ENCODE assay signal across 25 mouse cellular contexts in the genomic region with DNA sequence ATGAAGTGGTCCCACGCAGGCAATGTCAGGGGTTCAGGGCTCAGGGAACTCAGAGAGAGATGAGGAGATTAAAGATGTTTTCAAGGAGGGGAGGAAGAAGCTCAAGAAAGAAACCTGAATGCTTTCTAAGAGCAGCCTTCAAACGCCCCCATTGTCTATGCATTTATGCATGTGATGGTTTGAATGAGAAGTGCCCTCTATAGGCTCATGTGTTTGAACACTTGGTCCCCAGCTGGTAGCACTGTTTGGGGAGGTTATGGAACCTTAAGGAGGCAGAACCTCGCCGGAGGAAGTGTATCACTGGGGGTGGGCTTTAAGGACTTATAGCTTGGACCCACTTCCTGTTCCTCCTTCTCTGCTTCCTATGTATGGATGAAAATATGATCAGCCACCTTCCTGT.
DNase-seq lines count a peak whose midpoint lies in the region; ATAC-seq and TF ChIP-seq lines count a peak whose summit lies in the region.
"Had no signal": no experiment of that assay in that cellular context is flagged by ENCODE, and none has a peak within 500 bp of the region (broad histone marks: within the 10 kb centered on the region; RNA-seq: fewer than 3 reads in every experiment).

No protein-coding gene starts in this region.

- H3K4me1 ChIP-seq in midbrain, embryonic 11.5 days (ENCODE audit: control insufficient read depth, insufficient read depth, low read length), result peaks cover 3% of the 10 kb centered on the region; the same call in 1 of the 2 replicates
- H3K4me1 ChIP-seq in midbrain, postnatal 0 days (ENCODE audit: insufficient read depth, low read length), result no peaks in the 10 kb centered on the region
- H3K4me1 ChIP-seq: embryonic facial prominence, embryonic 12.5 days; forebrain, embryonic 15.5 days had no signal

- no peaks in the 10 kb centered on the region for H3K36me3 ChIP-seq in midbrain, embryonic 11.5 days (ENCODE audit: control insufficient read depth, insufficient read depth, low read length)
- H3K36me3 ChIP-seq in midbrain, postnatal 0 days (ENCODE audit: insufficient read depth, low read length), result no peaks in the 10 kb centered on the region
- H3K36me3 ChIP-seq: embryonic facial prominence, embryonic 12.5 days; forebrain, embryonic 15.5 days; G1E had no signal

- DNase-seq in frontal cortex, postnatal 14 days (ENCODE audit: low spot score in 2 of 2), result no peak
- DNase-seq in layer of hippocampus, adult 2 months (ENCODE audit: low spot score in 2 of 2), result no peak
- no peak for DNase-seq in layer of hippocampus, adult 18-20 months (ENCODE audit: low spot score in 2 of 2)
- DNase-seq in midbrain, embryonic 11.5 days (ENCODE audit: low spot score, missing footprints), result peak; percentile 69
- DNase-seq in midbrain, postnatal 0 days (ENCODE audit: low spot score), result no peak
- DNase-seq in cerebellum, postnatal 10 days, result no peak
- DNase-seq: adrenal gland, adult 8-10 months; adrenal gland, postnatal 14 days; adrenal gland, postnatal 36 days; B cell, adult 2 months; cerebellum, adult 11 months; cerebellum, adult 18-20 months; cerebellum, adult 8-10 months; cerebellum, adult 9-11 months; cerebellum, postnatal 25 days; embryo, embryonic 11 days; forebrain, postnatal 0 days had no signal

- H3K27ac ChIP-seq in layer of hippocampus, adult 2 months, result peak overlapping the region; percentile 92
- no peak overlapping the region for H3K27ac ChIP-seq in midbrain, embryonic 11.5 days (ENCODE audit: low read depth, low read length)
- H3K27ac ChIP-seq in midbrain, postnatal 0 days (ENCODE audit: low read depth, low read length), result no peak overlapping the region
- H3K27ac ChIP-seq: embryonic facial prominence, embryonic 12.5 days; forebrain, embryonic 13.5 days; forebrain, embryonic 15.5 days had no signal

- no peak overlapping the region for H3K4me2 ChIP-seq in midbrain, embryonic 11.5 days
- no peak overlapping the region for H3K4me2 ChIP-seq in midbrain, postnatal 0 days (ENCODE audit: low read depth, low read length, poor library complexity, severe bottlenecking)
- H3K4me2 ChIP-seq: embryonic facial prominence, embryonic 12.5 days; forebrain, embryonic 13.5 days; forebrain, embryonic 15.5 days had no signal

- H3K27me3 ChIP-seq in midbrain, embryonic 11.5 days (ENCODE audit: control insufficient read depth, insufficient read depth, low read length), result no peaks in the 10 kb centered on the region
- H3K27me3 ChIP-seq in midbrain, postnatal 0 days (ENCODE audit: insufficient read depth, low read length), result no peaks in the 10 kb centered on the region
- H3K27me3 ChIP-seq: embryonic facial prominence, embryonic 12.5 days; forebrain, embryonic 13.5 days; forebrain, embryonic 15.5 days; Patski had no signal

- ATAC-seq in frontal cortex, adult (ENCODE audit: low TSS enrichment), result peak; percentile 47
- ATAC-seq in midbrain, embryonic 11.5 days (ENCODE audit: low FRiP score), result no peak
- ATAC-seq in midbrain, postnatal 0 days (ENCODE audit: low FRiP score), result no peak
- ATAC-seq: activated CD4-positive, CD25-positive, alpha-beta regulatory T cell, adult 4 months; CD4-positive, CD25-positive, alpha-beta regulatory T cell, adult 4 months; forebrain, embryonic 13.5 days; forebrain, embryonic 15.5 days; forebrain, postnatal 0 days; Patski had no signal

- no peaks in the 10 kb centered on the region for H3K9me3 ChIP-seq in midbrain, embryonic 11.5 days (ENCODE audit: control insufficient read depth, low read length)
- no peaks in the 10 kb centered on the region for H3K9me3 ChIP-seq in midbrain, postnatal 0 days (ENCODE audit: low read length)
- H3K9me3 ChIP-seq: embryonic facial prominence, embryonic 12.5 days; forebrain, embryonic 13.5 days; forebrain, embryonic 15.5 days; G1E had no signal

- no peak overlapping the region for H3K4me3 ChIP-seq in layer of hippocampus, adult 2 months
- no peak overlapping the region for H3K4me3 ChIP-seq in midbrain, embryonic 11.5 days (ENCODE audit: low read depth, low read length)
- no peak overlapping the region for H3K4me3 ChIP-seq in midbrain, postnatal 0 days (ENCODE audit: low read depth, low read length)
- H3K4me3 ChIP-seq: embryonic facial prominence, embryonic 12.5 days; forebrain, embryonic 13.5 days; forebrain, embryonic 15.5 days had no signal

- H3K9ac ChIP-seq in midbrain, embryonic 11.5 days (ENCODE audit: low read length), result no peak overlapping the region
- no peak overlapping the region for H3K9ac ChIP-seq in midbrain, postnatal 0 days (replicated peaks; ENCODE audit: low read length, poor library complexity, severe bottlenecking)
- H3K9ac ChIP-seq: embryonic facial prominence, embryonic 12.5 days; forebrain, embryonic 13.5 days; forebrain, embryonic 15.5 days; forebrain, postnatal 0 days had no signal

- WGBS in midbrain, embryonic 11.5 days, result 69% methylated on average over 4 of the region's 4 CpGs
- WGBS in midbrain, postnatal 0 days, result 70% methylated on average over 4 of the region's 4 CpGs

- TF ChIP-seq CTCF in layer of hippocampus, adult 2 months (conservative IDR thresholded peaks at IDR 0.05), result no peak
- TF ChIP-seq CTCF in midbrain, postnatal 0 days (IDR thresholded peaks at IDR 0.05), result no peak
